Mouse (Mus musculus) forebrain, embryonic 15.5 days (tissue): ENCODE measurements around the gene Gm525. TPM values are rescaled to one million over a fixed set of nuclear protein-coding genes. Genes with fewer than 3 reads are reported as not detected.

Experiments used
- ATAC-seq: fragments of 200-750 bp; cut with Nextera tagmentation; replicated peaks from 2 replicates; pipeline ENCODE4 v1.8.0; 2017; ENCODE audit warnings: mild to moderate bottlenecking, moderate TSS enrichment, moderate library complexity
- H3K27ac ChIP-seq: fragments of 300-500 bp; sonication (generic); replicated peaks from 2 replicates; pipeline ENCODE4 v1.5.1; 2015; ENCODE audit warnings: mild to moderate bottlenecking, inconsistent platforms
- H3K27me3 ChIP-seq: fragments of 300-500 bp; sonication (generic); 2 replicates; pipeline ENCODE4 v1.6.1; 2015; ENCODE audit warnings: inconsistent platforms
- H3K36me3 ChIP-seq: fragments of 300-500 bp; sonication (generic); 2 replicates; pipeline ENCODE4 v1.6.1; 2015; ENCODE audit warnings: mild to moderate bottlenecking, inconsistent platforms
- H3K4me1 ChIP-seq: fragments of 300-500 bp; sonication (generic); 2 replicates; pipeline ENCODE4 v1.6.1; 2015; ENCODE audit warnings: inconsistent platforms
- H3K4me2 ChIP-seq: fragments of 300-500 bp; sonication (generic); replicated peaks from 2 replicates; pipeline ENCODE4 v1.6.1; 2015; ENCODE audit warnings: mild to moderate bottlenecking, inconsistent platforms
- H3K4me3 ChIP-seq: fragments of 300-500 bp; sonication (generic); 2 replicates; pipeline ENCODE4 v1.5.1; 2015; ENCODE audit warnings: mild to moderate bottlenecking, inconsistent platforms
- H3K9ac ChIP-seq: fragments of 300-500 bp; sonication (generic); replicated peaks from 2 replicates; pipeline ENCODE4 v1.6.1; 2015; ENCODE audit warnings: mild to moderate bottlenecking, inconsistent platforms
- H3K9me3 ChIP-seq: fragments of 300-500 bp; sonication (generic); 2 replicates; pipeline ENCODE4 v1.6.1; 2016; ENCODE audit warnings: inconsistent platforms
- WGBS: fragments of 180-500 bp; shearing (Covaris S2); methylation state at CpG from one replicate; pipeline ENCODE4 v1.1.7; 2015; ENCODE audit warnings: mixed read lengths; 5-methylcytosine and 5-hydroxymethylcytosine counted together
- polyA plus RNA-seq: library from polyadenylated mRNA; unstranded; fragments of >200 nt; fragmentation: Nextera tagmentation; extraction: Ambion mirVana; gene quantifications from 2 replicates; pipeline ENCODE4 v1.2.1, GENCODE M21; 2015

Gm525 gene
- polyA plus RNA-seq, 1 experiment from 2014 or later, result not detected

DNA sequence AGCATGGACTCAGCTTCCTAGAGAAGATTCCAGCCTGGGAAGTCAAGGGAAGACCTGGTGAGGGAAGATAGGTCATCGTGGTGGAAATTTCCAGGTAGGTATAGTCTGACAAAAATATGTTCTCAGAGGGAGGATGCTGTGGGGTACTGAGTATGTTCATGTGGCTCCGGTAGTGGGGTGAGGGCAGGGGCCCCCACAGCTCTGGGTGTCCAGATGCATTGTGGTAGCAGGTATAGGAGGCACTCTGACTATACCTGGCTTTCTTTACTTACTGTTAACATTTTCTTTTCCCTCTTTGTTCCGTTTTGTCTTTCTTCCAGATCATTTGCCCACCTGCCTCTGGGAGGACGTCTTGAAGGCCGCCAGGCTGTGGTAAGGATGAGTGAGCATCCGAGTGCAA is 7.5 kb upstream of the Gm525 start:
- WGBS, result 82% methylated on average over 6 of the region's 6 CpGs
- no peaks in the 10 kb centered on the region for H3K4me1 ChIP-seq
- no peaks in the 10 kb centered on the region for H3K36me3 ChIP-seq
- H3K4me2 ChIP-seq, result no peak overlapping the region
- no peak overlapping the region for H3K27ac ChIP-seq
- H3K27me3 ChIP-seq, result no peaks in the 10 kb centered on the region
- H3K4me3 ChIP-seq, result no peak overlapping the region
- H3K9me3 ChIP-seq, result 0 out of 2 replicates have a peak, but pooled peaks cover 3% of the 10 kb centered on the region
- no peak for ATAC-seq
- no peak overlapping the region for H3K9ac ChIP-seq

DNA sequence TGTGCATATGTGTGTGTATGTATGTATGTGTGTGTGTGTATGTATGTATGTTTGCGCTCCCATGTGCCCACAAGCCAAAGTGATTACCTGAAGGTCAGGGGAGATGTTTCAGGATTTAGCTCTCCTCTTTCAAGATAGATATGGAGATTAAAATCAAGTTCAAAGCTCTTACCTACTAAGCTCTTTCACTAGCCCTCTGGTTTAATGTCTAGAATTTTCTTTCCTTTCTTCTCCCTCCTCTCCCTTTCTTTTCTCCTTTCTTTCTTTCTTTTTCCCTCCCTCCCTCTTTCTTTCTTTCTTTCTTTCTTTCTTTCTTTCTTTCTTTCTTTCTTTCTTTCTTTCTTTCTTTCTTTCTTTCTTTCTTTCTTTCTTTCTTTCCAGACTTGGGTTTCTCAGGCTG is 6.9 kb upstream of the Gm525 start, which contains the start of gene Dgke:
Gene Dgke, minus strand, starts transcription at position 101 of the 400 bp plus-strand sequence.
- Histone ChIP-seq H3K36me3 (no peaks in the 10 kb centered on the region), H3K4me1 (no peaks in the 10 kb centered on the region), H3K4me3 (no peak within 1 kb of the TSS), H3K27ac (no peak within 1 kb of the TSS), H3K4me2 (no peak within 1 kb of the TSS), H3K27me3 (no peaks in the 10 kb centered on the region), H3K9ac (no peak within 1 kb of the TSS), H3K9me3 (0 out of 2 replicates have a peak, but pooled peaks cover 3% of the 10 kb centered on the region)
- no peak for ATAC-seq
- 92% methylated on average over 1 of the region's 1 CpGs for WGBS

DNA sequence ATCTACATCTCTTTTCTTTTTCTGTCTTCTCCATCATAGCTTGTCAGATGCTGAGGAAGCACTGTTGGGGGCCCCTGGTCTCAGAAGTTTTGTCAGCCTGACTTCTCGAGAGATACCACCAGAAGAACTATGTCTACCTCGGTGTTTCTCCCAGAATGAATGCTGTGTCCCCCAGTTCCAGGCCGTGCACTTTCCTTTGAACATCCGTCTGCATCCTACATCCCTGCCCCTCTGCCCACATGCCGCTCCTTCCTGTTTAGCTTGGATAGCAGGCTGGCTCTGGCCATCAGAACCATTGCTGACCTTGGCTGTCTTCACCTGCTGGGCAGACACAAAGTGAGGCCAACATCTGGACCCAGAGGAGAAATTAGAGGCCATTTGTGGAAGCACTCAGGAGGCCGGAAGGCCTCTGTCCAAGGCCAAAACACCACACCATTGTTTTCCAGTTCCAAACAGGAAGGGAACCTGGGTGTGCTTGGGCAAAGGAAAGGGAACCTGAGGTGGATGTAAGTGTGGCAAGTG is 6.3 kb upstream of the Gm525 start:
- WGBS, result 81% methylated on average over 6 of the region's 6 CpGs

DNA sequence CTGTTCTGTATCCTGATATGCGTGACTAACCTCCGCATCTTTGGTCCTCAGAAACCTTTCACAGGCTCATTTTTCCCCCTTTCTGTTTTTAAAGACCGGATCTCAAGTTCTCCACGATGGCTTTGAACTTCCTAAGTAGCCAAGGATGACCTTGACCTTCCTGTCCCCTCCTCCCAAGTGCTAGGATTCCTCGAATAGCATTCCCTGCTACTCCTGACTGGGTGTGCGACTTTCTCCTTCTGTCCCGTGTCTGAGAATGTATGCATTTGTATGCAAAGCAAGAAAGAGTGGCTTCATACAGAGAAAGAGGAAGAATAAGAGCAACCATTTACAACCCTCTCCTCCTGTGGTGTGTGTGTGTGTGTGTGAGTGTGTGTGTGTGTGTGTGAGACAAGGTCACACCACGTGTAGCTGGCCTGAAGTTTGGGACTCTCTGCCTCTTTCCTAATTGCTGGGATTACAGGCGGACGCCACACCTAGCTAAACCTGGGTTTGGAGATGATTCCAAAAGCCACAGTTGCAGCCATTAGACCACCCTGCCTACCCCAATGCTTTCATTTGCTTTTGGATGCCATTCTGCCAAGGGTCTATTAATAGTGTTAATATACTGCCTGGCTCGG is 5.7 kb upstream of the Gm525 start:
- H3K9me3 ChIP-seq, result 0 out of 2 replicates have a peak, but pooled peaks cover 3% of the 10 kb centered on the region
- H3K4me3 ChIP-seq, result no peak overlapping the region
- no peak overlapping the region for H3K9ac ChIP-seq
- H3K4me2 ChIP-seq, result no peak overlapping the region
- ATAC-seq, result no peak
- no peaks in the 10 kb centered on the region for H3K27me3 ChIP-seq
- H3K36me3 ChIP-seq, result no peaks in the 10 kb centered on the region
- no peak overlapping the region for H3K27ac ChIP-seq
- WGBS, result 74% methylated on average over 11 of the region's 11 CpGs
- no peaks in the 10 kb centered on the region for H3K4me1 ChIP-seq

More for the DNA sequence above, 6.3 kb upstream of the Gm525 start:
- H3K9me3 ChIP-seq, result 0 out of 2 replicates have a peak, but pooled peaks cover 3% of the 10 kb centered on the region
- ATAC-seq, result no peak
- no peak overlapping the region for H3K27ac ChIP-seq
- no peak overlapping the region for H3K4me2 ChIP-seq
- H3K27me3 ChIP-seq, result no peaks in the 10 kb centered on the region
- no peak overlapping the region for H3K9ac ChIP-seq
- H3K36me3 ChIP-seq, result no peaks in the 10 kb centered on the region
- no peak overlapping the region for H3K4me3 ChIP-seq
- no peaks in the 10 kb centered on the region for H3K4me1 ChIP-seq

DNA sequence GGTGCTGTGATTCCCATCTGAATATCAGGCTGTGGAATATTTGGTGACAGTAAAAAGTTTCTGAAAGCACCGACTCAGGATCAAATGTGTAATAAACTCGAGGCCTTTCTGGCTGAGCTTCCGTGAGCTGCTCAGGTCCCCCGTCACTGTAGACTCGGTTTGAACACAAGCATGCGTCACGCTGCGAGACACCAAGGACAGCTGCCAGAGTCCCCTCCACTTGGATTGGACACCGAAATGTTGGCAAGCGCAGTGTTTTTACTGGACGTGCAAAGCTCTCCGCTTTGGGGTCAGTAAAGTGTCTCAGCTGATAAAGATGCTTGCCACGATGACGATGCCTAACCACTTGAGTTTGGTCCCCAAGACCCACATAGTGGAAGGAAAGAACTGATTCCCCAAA is 5.0 kb upstream of the Gm525 start:
- ATAC-seq, result no peak
- H3K4me2 ChIP-seq, result no peak overlapping the region
- 94% methylated on average over 14 of the region's 14 CpGs for WGBS
- H3K36me3 ChIP-seq, result no peaks in the 10 kb centered on the region
- 0 out of 2 replicates have a peak, but pooled peaks cover 3% of the 10 kb centered on the region for H3K9me3 ChIP-seq
- no peaks in the 10 kb centered on the region for H3K27me3 ChIP-seq
- no peak overlapping the region for H3K27ac ChIP-seq
- H3K4me1 ChIP-seq, result no peaks in the 10 kb centered on the region
- H3K9ac ChIP-seq, result no peak overlapping the region
- H3K4me3 ChIP-seq, result no peak overlapping the region

DNA sequence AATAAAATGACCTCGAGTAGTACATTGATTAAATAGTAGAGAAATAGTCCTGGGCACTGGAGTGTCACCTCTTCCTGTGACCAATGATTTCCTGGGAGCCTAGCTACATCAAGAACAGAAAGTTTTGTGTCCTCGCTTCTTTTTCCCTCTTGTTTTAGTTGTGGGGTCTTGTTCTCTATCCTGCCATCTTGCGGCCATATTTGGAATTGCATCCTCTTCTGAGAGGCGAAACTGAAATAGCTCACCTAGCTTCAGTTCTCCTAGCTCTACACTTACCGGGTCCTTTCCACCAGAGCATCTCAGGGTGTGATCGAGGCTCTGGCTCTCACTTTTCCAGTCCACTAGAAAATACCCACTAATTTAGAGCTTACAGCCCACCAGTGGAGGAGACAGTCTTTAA is 4.3 kb upstream of the Gm525 start:
- H3K36me3 ChIP-seq, result no peaks in the 10 kb centered on the region
- 0 out of 2 replicates have a peak, but pooled peaks cover 3% of the 10 kb centered on the region for H3K9me3 ChIP-seq
- H3K27ac ChIP-seq, result no peak overlapping the region
- H3K9ac ChIP-seq, result no peak overlapping the region
- 26% methylated on average over 6 of the region's 6 CpGs for WGBS
- no peak for ATAC-seq
- no peaks in the 10 kb centered on the region for H3K4me1 ChIP-seq
- no peak overlapping the region for H3K4me3 ChIP-seq
- H3K27me3 ChIP-seq, result no peaks in the 10 kb centered on the region
- H3K4me2 ChIP-seq, result no peak overlapping the region

DNA sequence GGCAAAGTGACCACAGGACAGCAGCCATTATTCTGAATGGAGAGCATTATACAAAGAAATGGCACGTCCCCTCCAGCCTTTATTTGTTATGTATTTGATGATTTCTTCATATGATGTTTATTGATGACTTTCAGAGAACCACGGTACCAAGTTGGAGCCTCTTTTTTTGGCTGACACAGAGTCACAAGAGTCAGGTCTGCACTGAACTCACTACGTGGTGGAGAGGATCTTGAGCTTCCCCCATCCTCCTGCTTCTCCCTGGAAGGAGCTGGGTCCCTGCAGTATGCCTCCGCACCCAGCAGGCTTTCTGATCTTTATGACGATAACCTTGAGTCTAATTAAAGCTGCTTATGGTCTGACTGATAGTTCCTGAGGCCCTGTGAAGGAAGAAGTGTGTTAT is 2.1 kb upstream of the Gm525 start:
- Histone ChIP-seq H3K27ac (no peak overlapping the region), H3K9ac (no peak overlapping the region), H3K4me3 (no peak overlapping the region), H3K9me3 (no peaks in the 10 kb centered on the region), H3K36me3 (no peaks in the 10 kb centered on the region), H3K4me2 (no peak overlapping the region), H3K27me3 (no peaks in the 10 kb centered on the region), H3K4me1 (no peaks in the 10 kb centered on the region)
- ATAC-seq, result no peak
- WGBS, result 79% methylated on average over 5 of the region's 5 CpGs

DNA sequence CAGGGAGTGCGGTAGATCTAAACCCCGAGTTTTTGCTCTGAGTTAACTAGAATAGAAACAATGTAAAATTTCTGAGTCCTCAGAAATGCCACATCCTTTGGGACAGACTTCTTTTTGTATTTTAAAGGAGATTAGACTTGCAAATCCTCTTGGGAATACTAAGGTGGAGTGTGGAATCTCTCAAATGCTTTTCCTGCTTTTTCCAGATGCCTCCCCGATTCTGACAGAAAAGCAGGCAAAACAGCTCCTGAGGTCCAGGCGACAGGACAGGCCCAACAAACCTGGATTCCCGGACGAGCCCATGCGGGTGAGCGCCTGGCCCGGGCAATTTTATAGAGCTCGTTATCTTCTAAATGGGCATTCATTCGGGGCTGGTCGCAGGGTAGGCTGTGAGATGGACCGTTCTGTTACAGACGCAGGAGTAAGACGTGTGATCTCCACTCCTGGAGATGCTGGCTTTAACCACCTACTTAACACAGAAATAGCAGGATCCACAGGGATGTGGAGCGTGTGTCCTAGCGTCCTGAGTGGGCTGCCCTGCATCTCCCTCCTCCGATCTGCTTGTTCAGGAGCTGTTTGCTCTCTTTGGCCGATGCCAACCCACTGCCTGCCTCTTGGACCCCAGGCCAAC is 1.3 kb downstream of the Gm525 start:
- H3K4me1 ChIP-seq, result no peaks in the 10 kb centered on the region

DNA sequence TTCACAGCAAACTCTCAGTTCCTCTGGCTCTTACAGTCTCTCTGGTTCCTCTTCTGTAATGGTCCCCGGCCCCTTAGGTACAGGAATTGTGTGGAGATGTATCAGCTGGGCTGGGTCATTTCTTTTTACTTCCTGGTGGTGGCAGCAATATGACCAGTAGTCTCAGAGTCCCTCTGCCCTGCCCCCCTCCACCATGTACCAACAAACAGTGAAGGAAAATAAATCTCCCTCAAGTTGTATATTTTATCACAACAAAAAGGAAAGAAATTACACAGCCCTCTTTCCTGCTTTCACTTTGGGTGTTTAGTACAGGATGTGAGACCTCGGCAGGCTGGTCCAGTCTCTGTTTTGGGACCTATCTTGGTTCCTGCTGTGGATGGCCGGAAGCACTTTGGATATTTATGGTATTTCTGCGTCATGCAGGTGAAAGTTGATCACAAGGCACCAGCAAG is 2.8 kb downstream of the Gm525 start:
- no peaks in the 10 kb centered on the region for H3K27me3 ChIP-seq
- no peak overlapping the region for H3K27ac ChIP-seq
- no peaks in the 10 kb centered on the region for H3K9me3 ChIP-seq
- no peaks in the 10 kb centered on the region for H3K36me3 ChIP-seq
- H3K9ac ChIP-seq, result no peak overlapping the region
- no peak overlapping the region for H3K4me3 ChIP-seq
- WGBS, result 85% methylated on average over 4 of the region's 4 CpGs
- H3K4me1 ChIP-seq, result no peaks in the 10 kb centered on the region
- no peak overlapping the region for H3K4me2 ChIP-seq
- ATAC-seq, result no peak

More for the DNA sequence above, 1.3 kb downstream of the Gm525 start:
- no peak overlapping the region for H3K9ac ChIP-seq
- H3K4me3 ChIP-seq, result no peak overlapping the region
- WGBS, result 38% methylated on average over 19 of the region's 19 CpGs
- H3K4me2 ChIP-seq, result no peak overlapping the region
- ATAC-seq, result no peak
- no peaks in the 10 kb centered on the region for H3K36me3 ChIP-seq
- H3K27me3 ChIP-seq, result no peaks in the 10 kb centered on the region
- no peak overlapping the region for H3K27ac ChIP-seq
- no peaks in the 10 kb centered on the region for H3K9me3 ChIP-seq

DNA sequence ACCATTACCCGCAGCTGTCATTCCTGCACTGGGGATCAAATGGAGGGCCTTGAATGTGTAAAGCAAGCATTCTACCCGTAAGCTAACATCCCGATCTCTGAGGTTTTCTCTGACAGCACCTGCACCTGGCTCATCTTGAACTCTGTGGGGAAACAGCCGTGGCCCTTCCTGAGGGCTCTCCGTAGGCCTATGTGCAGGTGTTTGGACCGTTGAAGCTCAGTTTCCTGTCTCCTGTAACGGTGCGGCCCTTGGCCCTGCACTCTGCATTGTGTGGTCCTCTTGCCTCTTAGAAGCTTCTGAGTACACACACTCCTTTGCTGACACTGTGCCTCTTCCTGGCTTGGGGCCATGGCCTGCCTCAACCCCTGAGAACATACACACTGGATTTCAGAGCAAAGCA is 4.0 kb downstream of the Gm525 start:
- Histone ChIP-seq H3K27ac (no peak overlapping the region), H3K36me3 (no peaks in the 10 kb centered on the region)
- WGBS, result 91% methylated on average over 8 of the region's 8 CpGs

DNA sequence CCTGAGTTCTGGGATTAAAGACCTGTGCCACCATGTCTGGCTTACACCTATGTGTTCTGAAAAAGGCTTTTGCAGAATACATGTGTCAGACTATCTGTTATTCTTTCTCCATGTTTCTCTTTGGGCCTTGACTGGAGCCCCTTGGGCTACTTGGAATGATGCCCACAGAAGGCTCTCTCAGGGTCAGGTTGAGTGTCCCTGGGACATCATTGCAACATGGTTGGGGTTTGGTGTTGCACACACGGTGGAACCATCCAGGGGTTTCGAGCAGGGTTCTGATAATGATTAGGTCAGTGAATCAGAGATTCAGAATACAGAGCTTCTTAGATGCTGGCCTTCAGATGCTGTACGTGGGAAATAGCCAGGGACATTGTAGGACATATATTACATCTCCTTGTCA is 4.7 kb downstream of the Gm525 start:
- 93% methylated on average over 3 of the region's 3 CpGs for WGBS
- Histone ChIP-seq H3K27me3 (no peaks in the 10 kb centered on the region), H3K4me2 (no peak overlapping the region), H3K9ac (no peak overlapping the region), H3K9me3 (no peaks in the 10 kb centered on the region), H3K27ac (no peak overlapping the region), H3K4me1 (no peaks in the 10 kb centered on the region), H3K4me3 (no peak overlapping the region), H3K36me3 (no peaks in the 10 kb centered on the region)
- ATAC-seq, result no peak

More for the DNA sequence above, 4.0 kb downstream of the Gm525 start:
- no peak overlapping the region for H3K9ac ChIP-seq
- H3K9me3 ChIP-seq, result no peaks in the 10 kb centered on the region
- no peak overlapping the region for H3K4me3 ChIP-seq
- H3K4me2 ChIP-seq, result no peak overlapping the region
- H3K27me3 ChIP-seq, result no peaks in the 10 kb centered on the region
- ATAC-seq, result no peak
- H3K4me1 ChIP-seq, result no peaks in the 10 kb centered on the region

DNA sequence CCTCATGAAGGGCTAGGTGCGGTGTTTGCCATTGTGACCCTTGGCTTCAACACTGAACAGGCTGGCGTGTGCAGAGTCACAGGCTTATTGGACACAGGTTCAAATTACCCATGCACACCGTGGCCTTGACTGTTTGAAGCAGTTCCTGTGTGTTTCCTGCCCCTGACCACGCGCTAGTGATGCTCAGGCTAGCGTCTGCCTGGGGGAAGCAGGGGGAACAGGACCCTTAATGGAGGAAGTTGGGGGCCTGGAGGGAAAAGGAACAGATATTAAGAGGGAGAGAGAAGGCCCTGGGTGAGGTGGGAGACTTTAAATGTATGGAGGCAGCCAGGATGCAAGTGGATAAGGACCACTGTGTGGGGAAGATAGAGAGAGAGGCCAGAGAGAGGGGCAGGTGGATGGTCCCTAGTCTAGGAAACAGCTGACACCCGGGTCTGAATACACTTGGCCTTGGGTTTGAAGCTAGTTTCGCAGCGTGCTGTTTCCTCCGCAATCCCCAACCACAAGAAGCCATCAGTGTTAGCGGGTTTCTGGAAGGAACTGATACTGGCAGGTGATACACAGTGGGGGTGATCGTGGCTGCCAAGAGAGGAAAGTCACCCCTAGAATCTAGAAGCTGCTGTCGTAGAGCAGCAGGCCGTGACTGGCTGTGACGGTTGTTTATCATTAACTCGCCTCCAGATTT is 5.5 kb downstream of the Gm525 start:
- Histone ChIP-seq H3K4me1 (no peaks in the 10 kb centered on the region), H3K27me3 (no peaks in the 10 kb centered on the region), H3K4me3 (no peak overlapping the region), H3K9me3 (no peaks in the 10 kb centered on the region), H3K4me2 (no peak overlapping the region), H3K9ac (no peak overlapping the region), H3K27ac (no peak overlapping the region), H3K36me3 (no peaks in the 10 kb centered on the region)
- ATAC-seq, result no peak
- WGBS, result 86% methylated on average over 16 of the region's 16 CpGs
